Mouse (Mus musculus) kidney, embryonic 16.5 days (tissue): Measurements from ENCODE around the gene Plcg1. TPM values are rescaled to one million over a fixed set of nuclear protein-coding genes. Genes with fewer than 3 reads are reported as not detected.
A peak's percentile ranks its signal among the peaks of the same experiment; 100 is the strongest.

ENCODE experiments used
- ATAC-seq: fragments of 200-750 bp; cut with Nextera tagmentation; 2 replicates; pipeline ENCODE4 v1.8.0; 2017; ENCODE audit warnings: moderate TSS enrichment; ENCODE audit not compliant: low FRiP score, low TSS enrichment
- H3K27ac ChIP-seq: fragments of 300-500 bp; sonication (generic); 2 replicates; pipeline ENCODE4 v1.5.1; 2014; ENCODE audit warnings: low read length
- H3K27me3 ChIP-seq: fragments of 300-500 bp; sonication (generic); 2 replicates; pipeline ENCODE4 v1.6.1; 2014; ENCODE audit warnings: low read length, control low read depth, mixed read lengths; ENCODE audit not compliant: insufficient read depth
- H3K36me3 ChIP-seq: fragments of 300-500 bp; sonication (generic); 2 replicates; pipeline ENCODE4 v1.6.1; 2014; ENCODE audit warnings: low read length, control low read depth, mixed read lengths; ENCODE audit not compliant: insufficient read depth
- H3K4me1 ChIP-seq: fragments of 300-500 bp; sonication (generic); 2 replicates; pipeline ENCODE4 v1.6.1; 2014; ENCODE audit warnings: low read length, control low read depth, mixed read lengths; ENCODE audit not compliant: insufficient read depth
- H3K4me2 ChIP-seq: fragments of 300-500 bp; sonication (generic); replicated peaks from 2 replicates; pipeline ENCODE4 v1.6.1; 2014; ENCODE audit warnings: low read depth, low read length
- H3K4me3 ChIP-seq: fragments of 300-500 bp; sonication (generic); 2 replicates; pipeline ENCODE4 v1.5.1; 2014; ENCODE audit warnings: mild to moderate bottlenecking, low read length
- H3K9ac ChIP-seq: fragments of 300-500 bp; sonication (generic); replicated peaks from 2 replicates; pipeline ENCODE4 v1.6.1; 2014; ENCODE audit warnings: low read length
- H3K9me3 ChIP-seq: fragments of 300-500 bp; sonication (generic); 2 replicates; pipeline ENCODE4 v1.6.1; 2016; ENCODE audit warnings: low read length, control low read depth
- WGBS: fragments of 180-500 bp; shearing (Covaris S2); extraction: QIAGEN DNeasy Blood & Tissue Kit; methylation state at CpG from one replicate; pipeline ENCODE4 v1.1.7; 2014; 5-methylcytosine and 5-hydroxymethylcytosine counted together
- polyA plus RNA-seq: library from polyadenylated mRNA; unstranded; fragments of >200 nt; fragmentation: Nextera tagmentation; extraction: Ambion mirVana; gene quantifications from 2 replicates; pipeline ENCODE4 v1.2.1, GENCODE M21; 2015

Gene Plcg1
- polyA plus RNA-seq, 1 experiment from 2014 or later, result 49.9 TPM

GRCm38 (mm10) chr2:160804794-160805527, 73.9 kb downstream of the Plcg1 start:
- no peak overlapping the region for H3K4me2 ChIP-seq
- peak overlapping the region; percentile 68 for H3K27ac ChIP-seq
- no peak overlapping the region for H3K4me3 ChIP-seq
- no peak for ATAC-seq
- no peaks in the 10 kb centered on the region for H3K9me3 ChIP-seq
- H3K27me3 ChIP-seq, result no peaks in the 10 kb centered on the region
- peaks cover 16% of the 10 kb centered on the region for H3K4me1 ChIP-seq
- 20% methylated on average over 4 of the region's 4 CpGs for WGBS
- H3K36me3 ChIP-seq, result no peaks in the 10 kb centered on the region
- H3K9ac ChIP-seq, result no peak overlapping the region

- WGBS, result 22% methylated on average over 3 of the region's 3 CpGs
- no peak overlapping the region for H3K4me2 ChIP-seq
- no peaks in the 10 kb centered on the region for H3K36me3 ChIP-seq
- no peaks in the 10 kb centered on the region for H3K27me3 ChIP-seq
- no peak overlapping the region for H3K9ac ChIP-seq
- no peak overlapping the region; the same call in 1 of the 2 replicates for H3K27ac ChIP-seq
- no peak overlapping the region for H3K4me3 ChIP-seq
- ATAC-seq, result no peak
- no peaks in the 10 kb centered on the region for H3K9me3 ChIP-seq
- H3K4me1 ChIP-seq, result peaks cover 16% of the 10 kb centered on the region
These were observed 75.0 kb downstream of the Plcg1 start for GRCm38 (mm10) chr2:160806091-160806521.

DNA sequence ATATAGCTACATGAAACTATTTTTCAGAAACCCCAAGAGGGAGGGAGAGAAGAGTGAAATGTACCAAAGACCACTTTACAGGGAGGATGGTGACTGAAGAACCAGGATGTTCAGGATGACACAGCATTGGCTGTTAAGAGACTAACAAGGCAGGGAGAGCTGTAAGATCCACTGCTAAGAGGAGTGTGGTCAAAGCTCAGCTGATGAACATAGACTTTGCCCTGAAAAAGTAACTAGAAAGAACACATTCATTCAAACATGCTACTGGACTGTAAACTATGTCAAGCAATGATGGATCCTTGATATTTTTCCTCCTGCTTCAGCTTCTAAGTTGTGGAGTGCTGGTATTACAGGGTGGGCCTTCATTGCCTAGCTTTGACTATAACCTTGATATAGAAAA, 79.3 kb downstream of the Plcg1 start:
- Histone ChIP-seq H3K4me2 (no peak overlapping the region), H3K9ac (no peak overlapping the region), H3K27ac (no peak overlapping the region), H3K4me1 (peaks cover 9% of the 10 kb centered on the region), H3K36me3 (no peaks in the 10 kb centered on the region; the same call in 1 of the 2 replicates), H3K4me3 (no peak overlapping the region), H3K27me3 (no peaks in the 10 kb centered on the region), H3K9me3 (no peaks in the 10 kb centered on the region)
- ATAC-seq, result no peak

DNA sequence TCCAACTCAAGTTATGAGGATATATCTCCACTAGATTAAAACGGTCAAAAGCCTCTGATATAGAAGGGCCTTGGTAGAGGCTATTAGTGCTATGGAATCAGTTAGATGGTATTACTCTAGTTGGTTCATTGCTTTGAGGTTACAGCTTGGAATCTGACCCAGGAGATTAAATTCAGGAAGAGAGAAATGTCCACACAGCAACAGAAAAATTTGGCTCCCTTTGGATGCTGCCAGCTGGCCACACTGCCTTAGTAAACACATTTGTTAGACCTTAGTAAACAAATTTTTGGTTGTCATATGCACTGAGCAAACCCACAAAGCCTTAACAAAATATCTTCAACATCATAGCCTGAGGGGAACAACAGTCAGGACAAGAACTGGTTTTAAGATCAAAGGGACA, 79.7 kb downstream of the Plcg1 start:
- H3K4me1 ChIP-seq, result peaks cover 8% of the 10 kb centered on the region

More for the DNA sequence above, 79.7 kb downstream of the Plcg1 start:
- ATAC-seq, result no peak
- Histone ChIP-seq H3K9me3 (no peaks in the 10 kb centered on the region), H3K36me3 (no peaks in the 10 kb centered on the region; the same call in 1 of the 2 replicates), H3K27ac (no peak overlapping the region), H3K27me3 (no peaks in the 10 kb centered on the region), H3K4me3 (no peak overlapping the region), H3K9ac (no peak overlapping the region), H3K4me2 (no peak overlapping the region)
- 70% methylated on average over 1 of the region's 1 CpGs for WGBS

Other genes with a start within 250 kb of the Plcg1 start
- 67.7 and 89.9 TPM in 2 replicates for gene Top1, start 85.4 kb upstream of the Plcg1 start, polyA plus RNA-seq
- gene Zhx3, start 141.7 kb downstream of the Plcg1 start, polyA plus RNA-seq, result 15.6 and 17.0 TPM in 2 replicates
- gene Lpin3, start 149.4 kb downstream of the Plcg1 start, polyA plus RNA-seq, result 3.5 and 3.7 TPM in 2 replicates
- 7.7 and 11.5 TPM in 2 replicates for gene Emilin3, start 181.0 kb downstream of the Plcg1 start, polyA plus RNA-seq